Mouse (Mus musculus): ENCODE results near the gene Ski. TPM values are rescaled to one million over a fixed set of nuclear protein-coding genes. Genes with fewer than 3 reads are reported as not detected.
A peak's percentile ranks its signal among the peaks of the same experiment; 100 is the strongest.

Ski gene
- polyA plus RNA-seq, 1 experiment from 2014 or later, result 12.3 TPM

DNA sequence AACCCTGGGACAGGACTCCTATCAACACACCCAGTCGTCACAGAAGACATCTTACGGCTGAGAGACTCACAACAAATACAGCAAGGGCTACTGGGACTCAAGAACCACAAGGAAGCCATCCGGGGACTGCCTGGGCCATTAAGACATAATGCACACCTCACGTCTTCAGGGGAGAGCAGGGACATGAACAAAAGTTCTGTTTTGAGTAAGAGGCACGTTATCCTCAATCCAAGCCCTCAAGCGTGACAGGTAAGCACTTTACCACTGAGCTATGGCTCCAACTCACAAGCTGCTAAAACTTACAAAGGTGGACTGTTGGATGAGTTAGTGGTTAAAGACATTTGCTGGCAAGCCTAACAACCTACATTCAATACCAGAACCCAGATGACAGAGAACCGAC, 39.2 kb downstream of the Ski start:
- Histone ChIP-seq H3K27me3 (replicated peaks) (no peaks in the 10 kb centered on the region), H3K4me1 (peaks cover 48% of the 10 kb centered on the region), H3K27ac (no peak overlapping the region), H3K4me2 (replicated peaks) (no peak overlapping the region), H3K36me3 (no peaks in the 10 kb centered on the region), H3K9ac (no peak overlapping the region), H3K9me3 (no peaks in the 10 kb centered on the region), H3K4me3 (no peak overlapping the region)
- no peak for ATAC-seq (ENCODE audit: low FRiP score, low read depth)
- 80% methylated on average over 7 of the region's 7 CpGs for WGBS

GRCm38 (mm10) chr4:155178981-155179512, 43.3 kb downstream of the Ski start:
- 36% methylated on average over 3 of the region's 3 CpGs for WGBS
- ATAC-seq (ENCODE audit: low FRiP score, low read depth), result no peak
- no peaks in the 10 kb centered on the region for H3K36me3 ChIP-seq
- no peaks in the 10 kb centered on the region for H3K27me3 ChIP-seq (replicated peaks)
- peak overlapping the region; percentile 43 for H3K27ac ChIP-seq
- no peaks in the 10 kb centered on the region for H3K9me3 ChIP-seq
- H3K4me1 ChIP-seq, result peaks cover 58% of the 10 kb centered on the region
- H3K4me2 ChIP-seq (replicated peaks), result peak overlapping the region; percentile 38
- no peak overlapping the region for H3K9ac ChIP-seq
- no peak overlapping the region for H3K4me3 ChIP-seq

DNA sequence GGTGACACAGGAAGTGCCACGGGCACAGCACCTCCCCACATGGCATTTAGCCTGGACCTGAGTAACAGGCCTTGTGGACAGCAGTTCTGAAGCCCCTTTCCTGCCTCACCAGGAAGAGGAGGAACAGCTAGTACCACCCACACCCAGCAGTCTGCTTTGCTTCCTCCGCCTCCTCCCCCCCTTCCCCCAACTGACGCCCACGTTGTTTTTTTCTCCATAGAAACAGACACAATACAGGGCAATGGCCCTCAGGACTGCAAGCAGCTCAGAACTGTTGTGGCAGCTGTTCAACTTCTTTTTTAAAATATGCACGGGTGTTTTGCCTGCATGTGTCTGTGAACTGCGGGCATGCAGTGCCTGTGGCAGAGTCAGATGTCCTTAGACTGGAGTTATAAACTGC, 44.1 kb downstream of the Ski start:
- peak overlapping the region; percentile 38 for H3K4me2 ChIP-seq (replicated peaks)
- no peaks in the 10 kb centered on the region for H3K27me3 ChIP-seq (replicated peaks)
- no peak overlapping the region for H3K4me3 ChIP-seq
- no peaks in the 10 kb centered on the region for H3K36me3 ChIP-seq
- 1% methylated on average over 6 of the region's 6 CpGs for WGBS
- H3K4me1 ChIP-seq, result peaks cover 64% of the 10 kb centered on the region
- no peaks in the 10 kb centered on the region for H3K9me3 ChIP-seq
- no peak overlapping the region for H3K9ac ChIP-seq
- ATAC-seq (ENCODE audit: low FRiP score, low read depth), result peak; percentile 52
- peak overlapping the region; percentile 43 for H3K27ac ChIP-seq

DNA sequence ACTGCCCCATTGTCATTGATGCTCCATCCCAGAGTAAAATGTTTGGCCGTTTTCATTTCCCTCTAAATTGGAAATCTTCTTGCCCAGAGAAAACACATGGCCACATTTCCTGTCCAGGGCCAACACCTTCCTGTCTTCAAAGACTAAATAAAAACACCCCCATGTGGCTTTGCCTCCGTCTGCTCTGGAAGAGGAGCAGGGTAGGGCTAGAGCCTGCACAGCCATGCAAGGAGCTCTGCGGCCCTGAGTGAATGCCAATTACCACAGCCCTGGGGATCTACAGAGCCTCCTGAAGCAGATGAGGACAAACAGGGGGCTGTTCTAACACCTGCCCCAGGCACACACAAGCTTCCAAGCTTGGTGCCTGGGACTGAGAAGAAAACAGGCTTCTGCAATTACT, 46.2 kb downstream of the Ski start:
- WGBS, result 52% methylated on average over 3 of the region's 3 CpGs
- H3K36me3 ChIP-seq, result no peaks in the 10 kb centered on the region
- H3K27me3 ChIP-seq (replicated peaks), result no peaks in the 10 kb centered on the region
- no peak for ATAC-seq (ENCODE audit: low FRiP score, low read depth)
- no peak overlapping the region for H3K9ac ChIP-seq
- no peak overlapping the region for H3K4me2 ChIP-seq (replicated peaks)
- H3K4me1 ChIP-seq, result peaks cover 84% of the 10 kb centered on the region
- H3K4me3 ChIP-seq, result no peak overlapping the region
- H3K27ac ChIP-seq, result 0 out of 2 replicates have a peak overlapping the region, but pooled peaks have one; percentile 21
- no peaks in the 10 kb centered on the region for H3K9me3 ChIP-seq

GRCm38 (mm10) chr4:155173822-155174785, 48.3 kb downstream of the Ski start:
- ATAC-seq (ENCODE audit: low FRiP score, low read depth), result 0 out of 2 replicates have a peak, but pooled peaks have one; percentile 12
- Histone ChIP-seq H3K27ac (peak overlapping the region; percentile 89), H3K9me3 (no peaks in the 10 kb centered on the region), H3K9ac (peak overlapping the region; percentile 33; the same call in 1 of the 2 replicates), H3K4me3 (peak overlapping the region; percentile 10; the same call in 1 of the 2 replicates), H3K27me3 (replicated peaks) (no peaks in the 10 kb centered on the region), H3K4me2 (replicated peaks) (peak overlapping the region; percentile 51), H3K36me3 (no peaks in the 10 kb centered on the region), H3K4me1 (peaks cover 84% of the 10 kb centered on the region)
- 12% methylated on average over 16 of the region's 17 CpGs for WGBS

DNA sequence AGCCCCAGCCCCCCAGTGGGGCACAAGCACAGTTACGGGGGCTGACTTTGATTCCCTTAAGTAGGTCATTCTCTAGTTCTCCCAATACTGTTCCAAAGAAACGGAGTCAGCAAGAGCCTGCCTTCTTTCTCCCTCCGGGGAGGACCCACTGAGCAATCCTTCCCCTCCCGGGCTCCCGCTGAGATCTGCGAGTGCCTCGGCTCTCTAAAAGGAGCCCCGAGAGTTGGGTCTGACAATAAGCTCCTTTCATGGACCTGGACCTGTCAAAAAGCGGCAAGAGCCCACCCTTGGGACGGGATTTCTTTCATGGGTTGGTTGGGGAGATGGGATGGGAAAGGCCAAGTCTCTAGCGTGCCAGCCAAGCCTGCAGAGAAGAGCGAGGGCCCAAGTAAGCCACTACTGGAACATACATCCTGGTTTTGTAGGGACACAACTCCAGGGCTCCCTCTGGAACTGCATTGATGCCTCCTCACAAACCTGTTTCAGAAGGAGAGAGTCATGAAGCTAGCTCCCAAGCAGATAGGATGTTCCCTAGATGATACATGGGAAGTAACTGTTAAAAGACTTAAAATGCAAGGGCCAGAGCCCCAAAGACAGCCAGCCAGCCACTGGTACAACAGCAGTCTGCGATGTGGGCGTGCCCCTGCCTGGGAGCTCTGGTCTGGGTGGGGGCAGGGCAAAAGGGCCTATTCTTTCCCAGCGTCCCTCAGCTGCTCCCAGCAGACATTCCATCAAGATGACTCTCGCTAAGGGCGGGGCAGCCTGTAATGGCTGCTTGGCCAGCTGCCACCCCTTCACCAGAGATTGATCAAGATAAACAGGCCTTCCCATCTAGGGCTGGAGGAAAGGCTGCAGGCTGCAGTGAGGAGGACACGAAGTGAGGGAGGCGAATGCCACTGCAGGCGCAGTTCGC, 49.2 kb downstream of the Ski start:
- Histone ChIP-seq H3K4me3 (peak overlapping the region; percentile 10; the same call in 1 of the 2 replicates), H3K27ac (peak overlapping the region; percentile 89), H3K9me3 (no peaks in the 10 kb centered on the region), H3K4me1 (peaks cover 74% of the 10 kb centered on the region), H3K27me3 (replicated peaks) (no peaks in the 10 kb centered on the region), H3K4me2 (replicated peaks) (peak overlapping the region; percentile 51), H3K36me3 (no peaks in the 10 kb centered on the region), H3K9ac (peak overlapping the region; percentile 42)
- 5% methylated on average over 21 of the region's 21 CpGs for WGBS
- ATAC-seq (ENCODE audit: low FRiP score, low read depth), result peak; percentile 90

- ATAC-seq (ENCODE audit: low FRiP score, low read depth), result no peak
- WGBS, result 56% methylated on average over 5 of the region's 5 CpGs
- H3K36me3 ChIP-seq, result no peaks in the 10 kb centered on the region
- no peak overlapping the region for H3K27ac ChIP-seq
- peaks cover 63% of the 10 kb centered on the region for H3K4me1 ChIP-seq
- H3K9me3 ChIP-seq, result no peaks in the 10 kb centered on the region
- H3K27me3 ChIP-seq (replicated peaks), result no peaks in the 10 kb centered on the region
- no peak overlapping the region for H3K4me3 ChIP-seq
- 0 out of 2 replicates have a peak overlapping the region, but pooled peaks have one; percentile 51 for H3K4me2 ChIP-seq (replicated peaks)
- no peak overlapping the region for H3K9ac ChIP-seq
These were observed 50.3 kb downstream of the Ski start for GRCm38 (mm10) chr4:155171961-155172533.

- Histone ChIP-seq H3K4me2 (replicated peaks) (no peak overlapping the region), H3K36me3 (no peaks in the 10 kb centered on the region), H3K4me3 (no peak overlapping the region), H3K4me1 (peaks cover 51% of the 10 kb centered on the region), H3K27ac (no peak overlapping the region), H3K9me3 (no peaks in the 10 kb centered on the region), H3K27me3 (replicated peaks) (no peaks in the 10 kb centered on the region), H3K9ac (no peak overlapping the region)
- WGBS, result 81% methylated on average over 8 of the region's 8 CpGs
- no peak for ATAC-seq (ENCODE audit: low FRiP score, low read depth)
These were observed 51.7 kb downstream of the Ski start for GRCm38 (mm10) chr4:155170614-155171212.

DNA sequence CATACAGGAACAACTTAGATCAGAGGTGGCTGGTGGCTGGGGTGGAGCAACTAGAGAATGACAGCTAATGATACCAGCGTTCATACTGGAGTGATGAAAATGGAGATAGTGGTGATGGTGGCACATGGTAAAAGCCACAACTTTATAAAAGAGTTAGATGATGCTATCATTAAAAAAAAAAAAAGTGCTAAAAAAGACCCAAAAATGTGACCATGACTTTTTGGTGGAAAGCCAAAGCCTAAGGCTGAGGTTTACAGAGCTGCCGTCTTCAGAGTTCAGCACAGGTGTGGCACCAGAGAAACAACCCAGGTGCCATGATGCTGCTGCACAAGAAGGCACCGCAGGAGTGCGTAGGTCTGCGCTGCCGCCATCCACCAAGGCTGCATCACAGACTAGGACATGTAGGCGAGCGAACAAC, 53.5 kb downstream of the Ski start:
- Histone ChIP-seq H3K4me2 (replicated peaks) (no peak overlapping the region), H3K9ac (no peak overlapping the region), H3K27ac (no peak overlapping the region), H3K4me3 (no peak overlapping the region), H3K36me3 (no peaks in the 10 kb centered on the region), H3K4me1 (peaks cover 44% of the 10 kb centered on the region), H3K27me3 (replicated peaks) (no peaks in the 10 kb centered on the region), H3K9me3 (no peaks in the 10 kb centered on the region)
- no peak for ATAC-seq (ENCODE audit: low FRiP score, low read depth)
- 97% methylated on average over 8 of the region's 8 CpGs for WGBS

DNA sequence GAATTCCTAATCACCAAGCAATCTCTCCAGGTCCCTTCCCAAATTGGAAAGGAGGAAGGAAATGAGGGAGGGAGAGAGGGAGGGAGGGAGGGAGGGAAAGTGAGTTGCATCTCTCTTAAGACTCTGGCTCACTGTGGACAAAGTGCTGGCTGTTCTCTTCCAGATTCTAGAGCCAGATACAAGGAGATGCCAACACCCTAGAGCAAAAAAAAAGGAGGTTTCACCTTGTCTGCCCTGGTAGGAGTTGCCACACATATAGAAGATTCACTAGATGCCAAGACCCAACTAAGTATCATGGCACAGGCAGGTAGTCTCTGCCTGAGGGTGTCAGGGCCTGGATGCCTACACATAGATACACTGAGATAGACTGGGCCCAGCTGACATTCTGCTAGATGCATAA, 56.5 kb downstream of the Ski start:
- Histone ChIP-seq H3K9ac (no peak overlapping the region), H3K4me3 (no peak overlapping the region), H3K27ac (no peak overlapping the region), H3K4me1 (peaks cover 44% of the 10 kb centered on the region), H3K9me3 (no peaks in the 10 kb centered on the region), H3K4me2 (replicated peaks) (no peak overlapping the region), H3K27me3 (replicated peaks) (no peaks in the 10 kb centered on the region), H3K36me3 (no peaks in the 10 kb centered on the region)
- ATAC-seq (ENCODE audit: low FRiP score, low read depth), result no peak

- peaks cover 2% of the 10 kb centered on the region for H3K36me3 ChIP-seq
- H3K4me3 ChIP-seq, result no peak overlapping the region
- ATAC-seq (ENCODE audit: low FRiP score, low read depth), result no peak
- no peaks in the 10 kb centered on the region for H3K27me3 ChIP-seq (replicated peaks)
- no peak overlapping the region for H3K27ac ChIP-seq
- 82% methylated on average over 6 of the region's 6 CpGs for WGBS
- peaks cover 41% of the 10 kb centered on the region for H3K4me1 ChIP-seq
- H3K9ac ChIP-seq, result no peak overlapping the region
- no peaks in the 10 kb centered on the region for H3K9me3 ChIP-seq
- H3K4me2 ChIP-seq (replicated peaks), result no peak overlapping the region
These were observed 57.8 kb downstream of the Ski start for GRCm38 (mm10) chr4:155164550-155164949.

Data from neural tube, embryonic 12.5 days (tissue).